11 mouse cellular contexts compared by ENCODE assay signal in genomic region chr17:8305801-8306200, GRCm38 (mm10). TPM values are rescaled to one million over a fixed set of nuclear protein-coding genes. Genes with fewer than 3 reads are reported as not detected.
DNase-seq lines count a peak whose midpoint lies in the region; ATAC-seq and TF ChIP-seq lines count a peak whose summit lies in the region.
"Had no signal": no experiment of that assay in that cellular context is flagged by ENCODE, and none has a peak within 500 bp of the region (broad histone marks: within the 10 kb centered on the region; RNA-seq: fewer than 3 reads in every experiment).

No protein-coding gene starts in this region.

- H3K4me1 ChIP-seq in hindbrain, postnatal 0 days (ENCODE audit: insufficient read depth, low read length), result no peaks in the 10 kb centered on the region
- H3K4me1 ChIP-seq in hindbrain, embryonic 13.5 days (replicated peaks), result no peaks in the 10 kb centered on the region
- H3K4me1 ChIP-seq in stomach, postnatal 0 days (replicated peaks; ENCODE audit: control insufficient read depth, insufficient read depth), result no peaks in the 10 kb centered on the region
- H3K4me1 ChIP-seq: limb, embryonic 13.5 days had no signal

- H3K27ac ChIP-seq in hindbrain, postnatal 0 days, result no peak overlapping the region
- no peak overlapping the region for H3K27ac ChIP-seq in hindbrain, embryonic 13.5 days
- no peak overlapping the region for H3K27ac ChIP-seq in stomach, postnatal 0 days (replicated peaks)
- H3K27ac ChIP-seq: hindbrain, embryonic 15.5 days; limb, embryonic 13.5 days had no signal

- no peak overlapping the region for H3K4me2 ChIP-seq in hindbrain, postnatal 0 days (ENCODE audit: low read depth, low read length)
- H3K4me2 ChIP-seq in hindbrain, embryonic 13.5 days, result no peak overlapping the region
- no peak overlapping the region for H3K4me2 ChIP-seq in stomach, postnatal 0 days (replicated peaks; ENCODE audit: low read depth)
- H3K4me2 ChIP-seq: hindbrain, embryonic 15.5 days; limb, embryonic 13.5 days had no signal

- peak; percentile 55; the same call in 1 of the 2 replicates for ATAC-seq in hindbrain, postnatal 0 days
- ATAC-seq in hindbrain, embryonic 13.5 days (ENCODE audit: low FRiP score), result no peak
- no peak for ATAC-seq in stomach, postnatal 0 days (ENCODE audit: low FRiP score, low TSS enrichment)
- ATAC-seq in erythroid progenitor cell, adult 5-6 weeks (replicated peaks; ENCODE audit: low FRiP score, poor library complexity, severe bottlenecking), result no peak
- ATAC-seq: forebrain, embryonic 16.5 days had no signal

- H3K27me3 ChIP-seq in hindbrain, postnatal 0 days (ENCODE audit: insufficient read depth, low read length), result no peaks in the 10 kb centered on the region
- H3K27me3 ChIP-seq in hindbrain, embryonic 13.5 days, result peaks cover 15% of the 10 kb centered on the region; the same call in 1 of the 2 replicates
- no peaks in the 10 kb centered on the region for H3K27me3 ChIP-seq in stomach, postnatal 0 days (ENCODE audit: control insufficient read depth, insufficient read depth, low read length)
- H3K27me3 ChIP-seq: hindbrain, embryonic 15.5 days had no signal

- no peak for DNase-seq in hindbrain, postnatal 0 days (ENCODE audit: low spot score)
- DNase-seq in retina, postnatal 1 day, result peak; percentile 13
- DNase-seq in retina, embryonic 14.5 days (ENCODE audit: low spot score), result no peak
- DNase-seq in adipocyte (ENCODE audit: low spot score), result peak; percentile 55
- peak; percentile 23 for DNase-seq in stomach, postnatal 0 days (ENCODE audit: low spot score)
- DNase-seq in gastrocnemius, adult 18-20 months (ENCODE audit: low spot score), result no peak

- no peak overlapping the region for H3K9ac ChIP-seq in hindbrain, postnatal 0 days (replicated peaks; ENCODE audit: low read length)
- H3K9ac ChIP-seq in hindbrain, embryonic 13.5 days, result no peak overlapping the region
- H3K9ac ChIP-seq in stomach, postnatal 0 days (ENCODE audit: low read length), result no peak overlapping the region
- H3K9ac ChIP-seq: hindbrain, embryonic 15.5 days; limb, embryonic 13.5 days had no signal

- no peaks in the 10 kb centered on the region for H3K36me3 ChIP-seq in hindbrain, postnatal 0 days (ENCODE audit: insufficient read depth, low read length)
- no peaks in the 10 kb centered on the region for H3K36me3 ChIP-seq in hindbrain, embryonic 13.5 days
- H3K36me3 ChIP-seq in stomach, postnatal 0 days (ENCODE audit: control insufficient read depth, insufficient read depth, low read length), result no peaks in the 10 kb centered on the region
- H3K36me3 ChIP-seq: hindbrain, embryonic 15.5 days; limb, embryonic 13.5 days had no signal

- 29% methylated on average over 3 of the region's 3 CpGs for WGBS in hindbrain, postnatal 0 days
- WGBS in hindbrain, embryonic 13.5 days, result 28% methylated on average over 3 of the region's 3 CpGs
- 35% methylated on average over 3 of the region's 3 CpGs for WGBS in stomach, postnatal 0 days

- peak; percentile 49 for TF ChIP-seq CTCF in hindbrain, postnatal 0 days (IDR thresholded peaks at IDR 0.05; ENCODE audit: low read depth)
- TF ChIP-seq CTCF in stomach, postnatal 0 days (IDR thresholded peaks at IDR 0.05; ENCODE audit: low read depth), result peak; percentile 62

- no peak for TF ChIP-seq EP300 in stomach, postnatal 0 days (optimal IDR thresholded peaks at IDR 0.05)

- H3K4me3 ChIP-seq in hindbrain, postnatal 0 days (ENCODE audit: low read length), result no peak overlapping the region
- no peak overlapping the region for H3K4me3 ChIP-seq in hindbrain, embryonic 13.5 days
- H3K4me3 ChIP-seq in stomach, postnatal 0 days (ENCODE audit: low read depth, low read length), result no peak overlapping the region
- H3K4me3 ChIP-seq: hindbrain, embryonic 15.5 days; limb, embryonic 13.5 days had no signal

- H3K9me3 ChIP-seq in hindbrain, postnatal 0 days (ENCODE audit: low read length), result no peaks in the 10 kb centered on the region
- no peaks in the 10 kb centered on the region for H3K9me3 ChIP-seq in hindbrain, embryonic 13.5 days
- H3K9me3 ChIP-seq in stomach, postnatal 0 days (ENCODE audit: control insufficient read depth, low read length), result no peaks in the 10 kb centered on the region
- H3K9me3 ChIP-seq: hindbrain, embryonic 15.5 days; limb, embryonic 13.5 days had no signal

RNA-seq across cellular contexts. Expression of gene Sft2d1, which starts 5.1 kb away (rescaled TPM):
- total RNA-seq in hindbrain, postnatal 0 days (2014; rRNA removed), result 74.5 and 98.7 TPM in 2 replicates
- polyA plus RNA-seq in hindbrain, postnatal 0 days (2015; fragmentation: Nextera tagmentation; extraction: Ambion mirVana), result 171 and 172 TPM in 2 replicates
- polyA plus RNA-seq in hindbrain, embryonic 13.5 days (2015; fragmentation: Nextera tagmentation; extraction: Ambion mirVana), result 151 and 154 TPM in 2 replicates
- 96.2 and 104 TPM in 2 replicates for polyA plus RNA-seq in stomach, postnatal 0 days (2015; fragmentation: Nextera tagmentation; extraction: Ambion mirVana)
- 1 to 10 TPM; 6.0 to 7.0 TPM for total RNA-seq in gastrocnemius, adult 18-20 months (2021)
- 39.4 and 82.9 TPM in 2 replicates for total RNA-seq in erythroid progenitor cell, adult 5-6 weeks (2015; ENCODE audit: low replicate concordance)
- total RNA-seq in erythroid progenitor cell, adult 5-6 weeks (2017; ENCODE audit: low replicate concordance), result 7.9 and 21.1 TPM in 2 replicates

RNA-seq across cellular contexts. Expression of gene Mpc1, which starts 23.1 kb away (rescaled TPM):
- total RNA-seq in hindbrain, postnatal 0 days (2014; rRNA removed), result 485 and 522 TPM in 2 replicates
- polyA plus RNA-seq in hindbrain, postnatal 0 days (2015; fragmentation: Nextera tagmentation; extraction: Ambion mirVana), result 608 and 645 TPM in 2 replicates
- polyA plus RNA-seq in hindbrain, embryonic 13.5 days (2015; fragmentation: Nextera tagmentation; extraction: Ambion mirVana), result 241 and 254 TPM in 2 replicates
- 292 and 304 TPM in 2 replicates for polyA plus RNA-seq in stomach, postnatal 0 days (2015; fragmentation: Nextera tagmentation; extraction: Ambion mirVana)
- 100 to 1,000 TPM; 418 to 491 TPM for total RNA-seq in gastrocnemius, adult 18-20 months (2021)
- total RNA-seq in erythroid progenitor cell, adult 5-6 weeks (2015; ENCODE audit: low replicate concordance), result 62.5 and 64.2 TPM in 2 replicates
- total RNA-seq in erythroid progenitor cell, adult 5-6 weeks (2017; ENCODE audit: low replicate concordance), result 29.8 and 39.3 TPM in 2 replicates

RNA-seq across cellular contexts. Expression of gene Prr18, which starts 31.5 kb away (rescaled TPM):
- 40.9 and 41.2 TPM in 2 replicates for total RNA-seq in hindbrain, postnatal 0 days (2014; rRNA removed)
- 17.6 and 18.0 TPM in 2 replicates for polyA plus RNA-seq in hindbrain, postnatal 0 days (2015; fragmentation: Nextera tagmentation; extraction: Ambion mirVana)
- 9.6 TPM in 2 replicates for polyA plus RNA-seq in hindbrain, embryonic 13.5 days (2015; fragmentation: Nextera tagmentation; extraction: Ambion mirVana)
- polyA plus RNA-seq in stomach, postnatal 0 days (2015; fragmentation: Nextera tagmentation; extraction: Ambion mirVana), result 0.50 and 0.62 TPM in 2 replicates
- not detected for total RNA-seq in gastrocnemius, adult 18-20 months (2021)
- total RNA-seq in erythroid progenitor cell, adult 5-6 weeks (2015; ENCODE audit: low replicate concordance), result not detected in 2 replicates
- total RNA-seq in erythroid progenitor cell, adult 5-6 weeks (2017; ENCODE audit: low replicate concordance), result 0.53 TPM in 1 of 2 replicates, not detected in the other

RNA-seq across cellular contexts. Expression of gene T2, which starts 50.0 kb away (rescaled TPM):
- 0.10 and 0.11 TPM in 2 replicates for total RNA-seq in hindbrain, postnatal 0 days (2014; rRNA removed)
- 0.55 and 0.69 TPM in 2 replicates for polyA plus RNA-seq in hindbrain, postnatal 0 days (2015; fragmentation: Nextera tagmentation; extraction: Ambion mirVana)
- polyA plus RNA-seq in hindbrain, embryonic 13.5 days (2015; fragmentation: Nextera tagmentation; extraction: Ambion mirVana), result 0.38 and 0.62 TPM in 2 replicates
- 0.13 and 0.18 TPM in 2 replicates for polyA plus RNA-seq in stomach, postnatal 0 days (2015; fragmentation: Nextera tagmentation; extraction: Ambion mirVana)
- not detected for total RNA-seq in gastrocnemius, adult 18-20 months (2021)
- total RNA-seq in erythroid progenitor cell, adult 5-6 weeks (2015; ENCODE audit: low replicate concordance), result not detected in 2 replicates
- total RNA-seq in erythroid progenitor cell, adult 5-6 weeks (2017; ENCODE audit: low replicate concordance), result not detected in 2 replicates

Comparison
In these comparisons a context has a peak if more than half of its experiments do, and no peak if none do; other contexts are left out.
1. DNase-seq: peak in retina, postnatal 1 day (single experiment), adipocyte (single experiment) and stomach, postnatal 0 days (single experiment); none in hindbrain, postnatal 0 days (single experiment), retina, embryonic 14.5 days (single experiment) and gastrocnemius, adult 18-20 months (single experiment).
2. RNA of gene Prr18, which starts 31.5 kb away (total RNA-seq): 40.9 to 41.2 TPM in hindbrain, postnatal 0 days; 0.53 TPM in erythroid progenitor cell, adult 5-6 weeks and not detected in gastrocnemius, adult 18-20 months; every median in the first group is over 10 times any median in the second.